In the genomic region with DNA sequence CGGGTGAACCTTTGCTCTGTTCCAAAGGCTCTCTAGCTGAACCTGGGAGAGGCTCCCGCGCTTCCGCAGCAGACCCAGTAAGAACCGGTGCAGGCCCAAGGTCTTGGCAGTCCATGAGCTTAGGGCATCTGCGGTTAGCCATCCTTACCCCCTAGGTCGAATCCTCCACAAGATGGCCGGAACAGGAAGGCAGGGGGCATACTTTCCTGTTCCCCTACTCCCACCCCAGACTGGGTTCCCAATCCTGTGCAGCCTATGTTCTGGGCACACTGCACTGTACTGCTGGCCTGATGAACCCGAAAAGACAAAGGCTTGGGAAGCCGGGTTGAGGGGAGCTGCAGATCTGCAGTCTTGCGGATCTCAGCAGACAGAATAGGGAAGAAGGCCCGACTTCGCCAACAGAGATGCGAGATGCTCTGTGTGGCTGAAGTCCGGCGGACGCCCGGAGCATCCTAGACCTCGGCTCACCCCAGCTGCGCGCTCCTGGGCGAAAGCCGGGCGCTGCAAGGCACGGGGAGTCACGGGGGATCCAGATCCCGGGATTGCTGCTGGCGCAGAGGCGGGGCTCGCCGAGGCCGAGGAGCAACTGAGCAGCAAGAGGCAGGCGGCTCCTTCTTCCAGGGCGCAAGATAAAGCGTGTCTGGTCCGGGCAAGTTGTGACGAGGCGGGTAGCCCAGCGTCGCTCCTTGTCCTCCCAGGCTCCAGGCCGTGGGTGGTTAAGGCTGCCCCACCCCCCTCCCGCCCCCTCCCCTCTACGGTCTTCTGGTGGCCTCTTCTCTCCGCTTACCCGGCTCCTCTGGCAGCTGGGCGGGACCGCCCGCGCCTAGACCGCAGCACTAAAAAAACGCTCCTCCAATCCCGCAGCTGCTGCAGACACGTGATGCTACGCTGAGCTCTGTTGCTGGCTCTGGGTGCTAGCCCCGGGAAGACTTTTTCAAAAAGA, we compare ENCODE assay signal across 8 mouse cellular contexts. TPM values are rescaled to one million over a fixed set of nuclear protein-coding genes. Genes with fewer than 3 reads are reported as not detected.
A peak's percentile ranks its signal among the peaks of the same experiment; 100 is the strongest.
DNase-seq lines count a peak whose midpoint lies in the region; ATAC-seq and TF ChIP-seq lines count a peak whose summit lies in the region.

Gene Dzip1 (minus strand): TSS at position 788 of the 943 bp plus-strand sequence.

- peak; percentile 82 for DNase-seq in A20 (ENCODE audit: low read depth, low spot score)
- DNase-seq in adrenal gland, postnatal 14 days: peak; percentile 82
- DNase-seq in heart, adult 9 months (ENCODE audit: low spot score in 2 of 2): peak; percentile 56 to 75
- DNase-seq in kidney, adult 9 months: peak; percentile 70
- peak; percentile 91 for DNase-seq in midbrain, postnatal 0 days (ENCODE audit: low spot score)

- H3K36me3 ChIP-seq in embryonic facial prominence, embryonic 13.5 days: peaks cover 2% of the 10 kb centered on the region; the same call in 1 of the 2 replicates
- peaks cover 4% of the 10 kb centered on the region; the same call in 1 of the 2 replicates for H3K36me3 ChIP-seq in limb, embryonic 15.5 days
- no peaks in the 10 kb centered on the region for H3K36me3 ChIP-seq in midbrain, postnatal 0 days (ENCODE audit: insufficient read depth, low read length)
- H3K36me3 ChIP-seq in testis, adult 2 months (ENCODE audit: control insufficient read depth, insufficient read depth, low read length): no peaks in the 10 kb centered on the region

- peak within 1 kb of the TSS; percentile 90 for H3K4me2 ChIP-seq in embryonic facial prominence, embryonic 13.5 days
- H3K4me2 ChIP-seq in limb, embryonic 15.5 days: peak within 1 kb of the TSS; percentile 81
- peak within 1 kb of the TSS; percentile 89 for H3K4me2 ChIP-seq in midbrain, postnatal 0 days (ENCODE audit: low read depth, low read length, poor library complexity, severe bottlenecking)

- under 1% methylated on average over 54 of the region's 55 CpGs for WGBS in embryonic facial prominence, embryonic 13.5 days
- WGBS in limb, embryonic 15.5 days: under 1% methylated on average over 55 of the region's 55 CpGs
- under 1% methylated on average over 54 of the region's 55 CpGs for WGBS in midbrain, postnatal 0 days

- peak within 1 kb of the TSS; percentile 70 for H3K4me3 ChIP-seq in embryonic facial prominence, embryonic 13.5 days
- H3K4me3 ChIP-seq in limb, embryonic 15.5 days: peak within 1 kb of the TSS; percentile 59
- peak within 1 kb of the TSS; percentile 83 for H3K4me3 ChIP-seq in midbrain, postnatal 0 days (ENCODE audit: low read depth, low read length)
- peak within 1 kb of the TSS; percentile 77 for H3K4me3 ChIP-seq in testis, adult 2 months (ENCODE audit: control insufficient read depth, low read depth, low read length)

- H3K4me1 ChIP-seq in embryonic facial prominence, embryonic 13.5 days: peaks cover 44% of the 10 kb centered on the region
- peaks cover 33% of the 10 kb centered on the region for H3K4me1 ChIP-seq in limb, embryonic 15.5 days
- H3K4me1 ChIP-seq in midbrain, postnatal 0 days (ENCODE audit: insufficient read depth, low read length): peaks cover 30% of the 10 kb centered on the region
- peaks cover 18% of the 10 kb centered on the region for H3K4me1 ChIP-seq in testis, adult 2 months (ENCODE audit: control insufficient read depth, insufficient read depth, low read length)

- peak; percentile 92 for ATAC-seq in embryonic facial prominence, embryonic 13.5 days (ENCODE audit: insufficient number of reproducible peaks, insufficient read depth, low FRiP score, low TSS enrichment, low read depth)
- ATAC-seq in limb, embryonic 15.5 days (ENCODE audit: insufficient number of reproducible peaks, low FRiP score, low TSS enrichment, low read depth): peak; percentile 90
- ATAC-seq in midbrain, postnatal 0 days (ENCODE audit: low FRiP score): peak; percentile 93

- 0 out of 2 replicates have a peak, but pooled peaks have one; percentile 15 for TF ChIP-seq POLR2A in testis, adult 2 months (IDR thresholded peaks at IDR 0.05; ENCODE audit: control insufficient read depth, low read depth, low read length)

- H3K27ac ChIP-seq in embryonic facial prominence, embryonic 13.5 days: peak within 1 kb of the TSS; percentile 93
- H3K27ac ChIP-seq in limb, embryonic 15.5 days: peak within 1 kb of the TSS; percentile 87
- H3K27ac ChIP-seq in midbrain, postnatal 0 days (ENCODE audit: low read depth, low read length): peak within 1 kb of the TSS; percentile 91
- H3K27ac ChIP-seq in testis, adult 2 months (ENCODE audit: control insufficient read depth, insufficient read depth, low read depth, low read length): no peak within 1 kb of the TSS

- no peaks in the 10 kb centered on the region for H3K9me3 ChIP-seq in embryonic facial prominence, embryonic 13.5 days
- no peaks in the 10 kb centered on the region for H3K9me3 ChIP-seq in limb, embryonic 15.5 days
- H3K9me3 ChIP-seq in midbrain, postnatal 0 days (ENCODE audit: low read length): no peaks in the 10 kb centered on the region

- H3K9ac ChIP-seq in embryonic facial prominence, embryonic 13.5 days: peak within 1 kb of the TSS; percentile 90
- peak within 1 kb of the TSS; percentile 69 for H3K9ac ChIP-seq in limb, embryonic 15.5 days
- H3K9ac ChIP-seq in midbrain, postnatal 0 days (replicated peaks; ENCODE audit: low read length, poor library complexity, severe bottlenecking): peak within 1 kb of the TSS; percentile 88

- 0 out of 2 replicates have a peak, but pooled peaks cover 9% of the 10 kb centered on the region for H3K27me3 ChIP-seq in embryonic facial prominence, embryonic 13.5 days
- peaks cover 12% of the 10 kb centered on the region; the same call in 1 of the 2 replicates for H3K27me3 ChIP-seq in limb, embryonic 15.5 days
- H3K27me3 ChIP-seq in midbrain, postnatal 0 days (ENCODE audit: insufficient read depth, low read length): no peaks in the 10 kb centered on the region
- H3K27me3 ChIP-seq in testis, adult 2 months (ENCODE audit: control insufficient read depth, insufficient read depth, low read length): peaks cover 3% of the 10 kb centered on the region; the same call in 1 of the 2 replicates

- TF ChIP-seq CTCF in midbrain, postnatal 0 days (IDR thresholded peaks at IDR 0.05): peak; percentile 41; the same call in 1 of the 2 replicates
- TF ChIP-seq CTCF in testis, adult 2 months (IDR thresholded peaks at IDR 0.05; ENCODE audit: control insufficient read depth, insufficient read depth, insufficient replicate concordance, low read depth, low read length): no peak

RNA-seq across cellular contexts. Expression of gene Dzip1, which starts in this region (rescaled TPM):
- 13.3 and 13.4 TPM in 2 replicates for total RNA-seq in adrenal gland, postnatal 14 days (2021)
- polyA plus RNA-seq in embryonic facial prominence, embryonic 13.5 days (2015; fragmentation: Nextera tagmentation; extraction: Ambion mirVana): 36.0 and 37.7 TPM in 2 replicates
- polyA plus RNA-seq in limb, embryonic 15.5 days (2015; fragmentation: Nextera tagmentation; extraction: Ambion mirVana): 13.2 and 19.1 TPM in 2 replicates
- total RNA-seq in midbrain, postnatal 0 days (2014; rRNA removed): 419 and 440 TPM in 2 replicates
- polyA plus RNA-seq in midbrain, postnatal 0 days (2015; fragmentation: Nextera tagmentation; extraction: Ambion mirVana): 116 and 123 TPM in 2 replicates
- polyA plus RNA-seq in testis, adult 2 months (2012; rRNA removed): 72.9 and 82.4 TPM in 2 replicates

Comparison
In these comparisons a context has a peak if more than half of its experiments do, and no peak if none do; other contexts are left out.
1. RNA of gene Dzip1 (total RNA-seq): 419 to 440 TPM in midbrain, postnatal 0 days; 13.3 to 13.4 TPM in adrenal gland, postnatal 14 days; every median in the first group is over 10 times any median in the second.
2. Peak in every context shown above with its lines, with median percentiles within 50 percentile points of each other: DNase-seq, ATAC-seq, H3K4me2 ChIP-seq, H3K4me3 ChIP-seq and H3K9ac ChIP-seq.